Mouse (Mus musculus) liver, adult 2 months (tissue): ENCODE measurements around the gene Klf11.

Experiments used
- CTCF ChIP-seq: fragments of 200-500 bp; IDR thresholded peaks from 2 replicates; pipeline ENCODE4 v1.5.1; 2011; ENCODE audit warnings: low read depth, low read length, control low read depth
- POLR2A ChIP-seq: fragments of 200-500 bp; IDR thresholded peaks from 2 replicates; pipeline ENCODE4 v1.6.1; 2011; ENCODE audit warnings: low read length, control low read depth; ENCODE audit not compliant: insufficient read depth; ENCODE audit errors: extremely low read depth

- TF ChIP-seq POLR2A = no peak
- TF ChIP-seq CTCF = no peak
Observed at GRCm38 (mm10) chr12:24606166-24606565, 44.9 kb upstream of the Klf11 start.
